8 mouse cellular contexts compared by ENCODE assay signal in the genomic region with DNA sequence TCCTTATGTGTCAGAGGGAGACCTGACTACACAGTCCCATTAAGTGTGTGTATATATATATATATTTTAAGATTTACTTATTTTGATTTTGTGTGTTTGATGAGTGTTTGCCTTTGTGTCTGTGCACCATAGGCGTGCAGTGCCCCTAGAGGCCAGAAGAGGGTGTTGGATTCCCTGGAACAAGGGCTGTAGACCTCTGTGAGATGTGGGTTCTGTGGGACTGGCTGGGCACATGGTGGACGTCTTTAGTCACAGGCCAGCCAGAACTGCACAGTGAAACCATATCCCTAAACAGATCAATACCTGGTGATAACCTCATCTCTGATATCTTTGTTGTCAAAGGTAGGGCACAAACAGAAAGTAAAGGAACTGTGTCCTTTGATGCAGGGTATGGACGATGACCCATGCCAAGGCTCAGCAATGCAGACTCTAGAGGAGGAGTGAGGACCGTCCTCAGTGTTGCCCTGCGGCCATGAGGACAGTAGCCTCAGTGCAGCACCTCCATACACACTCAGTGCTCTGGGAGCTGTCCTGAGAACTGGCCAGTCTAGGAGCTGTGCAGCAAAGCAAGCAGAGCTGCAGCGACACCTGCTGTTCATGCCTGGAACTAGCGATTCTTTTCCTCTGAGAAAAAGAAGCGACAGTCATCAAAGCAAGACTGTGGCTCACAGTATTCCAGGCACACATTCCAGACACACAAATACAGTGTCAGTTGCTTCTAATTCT. TPM values are rescaled to one million over a fixed set of nuclear protein-coding genes. Genes with fewer than 3 reads are reported as not detected.
DNase-seq lines count a peak whose midpoint lies in the region; ATAC-seq and TF ChIP-seq lines count a peak whose summit lies in the region.

No protein-coding gene starts in this region.

- H3K4me3 ChIP-seq in intestine, postnatal 0 days (ENCODE audit: low read depth, low read length): no peak overlapping the region
- no peak overlapping the region for H3K4me3 ChIP-seq in midbrain, postnatal 0 days (ENCODE audit: low read depth, low read length)

- no peaks in the 10 kb centered on the region for H3K4me1 ChIP-seq in intestine, postnatal 0 days (replicated peaks; ENCODE audit: control insufficient read depth, insufficient read depth, low read length)
- no peaks in the 10 kb centered on the region for H3K4me1 ChIP-seq in midbrain, postnatal 0 days (ENCODE audit: insufficient read depth, low read length)

- H3K27ac ChIP-seq in intestine, postnatal 0 days (ENCODE audit: low read depth, low read length): no peak overlapping the region
- no peak overlapping the region for H3K27ac ChIP-seq in midbrain, postnatal 0 days (ENCODE audit: low read depth, low read length)

- H3K36me3 ChIP-seq in intestine, postnatal 0 days (ENCODE audit: control insufficient read depth, insufficient read depth): peaks cover 46% of the 10 kb centered on the region
- peaks cover 15% of the 10 kb centered on the region for H3K36me3 ChIP-seq in midbrain, postnatal 0 days (ENCODE audit: insufficient read depth, low read length)
- H3K36me3 ChIP-seq in splenic B cell, adult 2 months (ENCODE audit: control insufficient read depth, insufficient read depth, low read length, poor library complexity, severe bottlenecking): no peaks in the 10 kb centered on the region; the same call in none of the 2 replicates

- intact Hi-C loops in heart, postnatal 25 days (cut with DNase I): loop anchor here (10.0 kb wide), 1 partner anchor 204 kb away; a partner anchor contains a TSS

- no peak overlapping the region for H3K4me2 ChIP-seq in intestine, postnatal 0 days (replicated peaks; ENCODE audit: low read depth)
- H3K4me2 ChIP-seq in midbrain, postnatal 0 days (ENCODE audit: low read depth, low read length, poor library complexity, severe bottlenecking): no peak overlapping the region

- peak; percentile 28 for ATAC-seq in frontal cortex, adult (ENCODE audit: low TSS enrichment)
- ATAC-seq in intestine, postnatal 0 days: peak; percentile 77
- peak; percentile 44; the same call in 1 of the 2 replicates for ATAC-seq in midbrain, postnatal 0 days (ENCODE audit: low FRiP score)

- H3K27me3 ChIP-seq in intestine, postnatal 0 days (replicated peaks; ENCODE audit: control insufficient read depth, insufficient read depth, low read length): no peaks in the 10 kb centered on the region
- H3K27me3 ChIP-seq in midbrain, postnatal 0 days (ENCODE audit: insufficient read depth, low read length): no peaks in the 10 kb centered on the region
- H3K27me3 ChIP-seq in splenic B cell, adult 2 months (ENCODE audit: control insufficient read depth, insufficient read depth, low read length, poor library complexity, severe bottlenecking): no peaks in the 10 kb centered on the region

- peak; percentile 94 for TF ChIP-seq CTCF in intestine, postnatal 0 days (IDR thresholded peaks at IDR 0.05; ENCODE audit: low read depth)
- TF ChIP-seq CTCF in midbrain, postnatal 0 days (IDR thresholded peaks at IDR 0.05): peak; percentile 94

- WGBS in intestine, postnatal 0 days: 58% methylated on average over 8 of the region's 8 CpGs
- 65% methylated on average over 8 of the region's 8 CpGs for WGBS in midbrain, postnatal 0 days

- peak; percentile 30 to 79 for DNase-seq in heart, adult 18-20 months
- no peak for DNase-seq in heart, postnatal 25 days (ENCODE audit: low spot score)
- DNase-seq in cerebellum, adult 8-10 months: peak; percentile 84
- DNase-seq in liver: peak; percentile 79
- peak; percentile 88 for DNase-seq in midbrain, postnatal 0 days (ENCODE audit: low spot score)
- DNase-seq in splenic B cell, adult 2 months (ENCODE audit: low read depth, low spot score): peak; percentile 69

- no peaks in the 10 kb centered on the region; the same call in 1 of the 2 replicates for H3K9me3 ChIP-seq in intestine, postnatal 0 days (ENCODE audit: control insufficient read depth)
- peaks cover 3% of the 10 kb centered on the region; the same call in 1 of the 2 replicates for H3K9me3 ChIP-seq in midbrain, postnatal 0 days (ENCODE audit: low read length)

- H3K9ac ChIP-seq in intestine, postnatal 0 days (ENCODE audit: low read depth, low read length): no peak overlapping the region
- no peak overlapping the region for H3K9ac ChIP-seq in midbrain, postnatal 0 days (replicated peaks; ENCODE audit: low read length, poor library complexity, severe bottlenecking)

RNA-seq across cellular contexts. Expression of a gene that starts 40.2 kb away (rescaled TPM):
- under 1 TPM in 1 of 2 experiments, not detected in 1; 0.18 TPM for total RNA-seq in heart, adult 18-20 months (2021)
- total RNA-seq in heart, postnatal 25 days (2021): not detected
- polyA plus RNA-seq in intestine, postnatal 0 days (2015; fragmentation: Nextera tagmentation; extraction: Ambion mirVana): 8.9 and 9.9 TPM in 2 replicates
- total RNA-seq in midbrain, postnatal 0 days (2014; rRNA removed): 3.7 and 4.0 TPM in 2 replicates
- 3.9 and 4.7 TPM in 2 replicates for polyA plus RNA-seq in midbrain, postnatal 0 days (2015; fragmentation: Nextera tagmentation; extraction: Ambion mirVana)

RNA-seq across cellular contexts. Expression of a gene that starts 51.5 kb away (rescaled TPM):
- 100 to 1,000 TPM; 138 to 145 TPM for total RNA-seq in heart, adult 18-20 months (2021)
- total RNA-seq in heart, postnatal 25 days (2021): 100 to 1,000 TPM; 133 to 137 TPM
- polyA plus RNA-seq in intestine, postnatal 0 days (2015; fragmentation: Nextera tagmentation; extraction: Ambion mirVana): 27.4 and 29.5 TPM in 2 replicates
- total RNA-seq in midbrain, postnatal 0 days (2014; rRNA removed): 72.8 and 73.8 TPM in 2 replicates
- 8.3 and 8.7 TPM in 2 replicates for polyA plus RNA-seq in midbrain, postnatal 0 days (2015; fragmentation: Nextera tagmentation; extraction: Ambion mirVana)
